Mouse (Mus musculus): Measurements from ENCODE around the gene Mrpl4.
"Not testable (repeated sequence)": the region's sequence is repeated elsewhere in the genome, so short reads cannot be mapped to it uniquely, and the experiment has no call there.

The Mrpl4 gene

GRCm38 (mm10) chr9:21043563-21043962 lies 41.0 kb downstream of the Mrpl4 start:
- no peak for DNase-seq

- not testable (repeated sequence) for DNase-seq
Measured at GRCm38 (mm10) chr9:21044785-21045184, 42.2 kb downstream of the Mrpl4 start.

- DNase-seq = no peak
Measured at GRCm38 (mm10) chr9:21045235-21045634, 42.7 kb downstream of the Mrpl4 start.

GRCm38 (mm10) chr9:21051578-21051977 lies 49.0 kb downstream of the Mrpl4 start:
- no peak for DNase-seq

All from thymus, adult 18-20 months (tissue).